Mouse (Mus musculus): ENCODE results near the gene 4930519P11Rik. TPM values are rescaled to one million over a fixed set of nuclear protein-coding genes. Genes with fewer than 3 reads are reported as not detected.
A peak's percentile ranks its signal among the peaks of the same experiment; 100 is the strongest.

The 4930519P11Rik gene
- polyA plus RNA-seq, 1 experiment from 2014 or later, result 0.42 TPM

GRCm38 (mm10) chr2:154617061-154617460 is 3.8 kb upstream of the 4930519P11Rik start:
- TF ChIP-seq CTCF (IDR thresholded peaks at IDR 0.05; ENCODE audit: low read depth), result no peak
- ATAC-seq (replicated peaks; ENCODE audit: low FRiP score, low read depth) (no peak), DNase-seq (ENCODE audit: low spot score) (no peak)
- 92% methylated on average over 3 of the region's 3 CpGs for WGBS
- H3K4me1 ChIP-seq (replicated peaks; ENCODE audit: insufficient read depth, low read length), result 0 out of 2 replicates have a peak, but pooled peaks cover 4% of the 10 kb centered on the region
- H3K36me3 ChIP-seq (ENCODE audit: insufficient read depth, low read length), result no peaks in the 10 kb centered on the region
- no peak overlapping the region for H3K27ac ChIP-seq
- no peak overlapping the region for H3K4me3 ChIP-seq (replicated peaks; ENCODE audit: low read depth, low read length)
- no peaks in the 10 kb centered on the region for H3K27me3 ChIP-seq (ENCODE audit: insufficient read depth, low read length)
- no peaks in the 10 kb centered on the region for H3K9me3 ChIP-seq (replicated peaks; ENCODE audit: low read length)
- no peak overlapping the region for H3K9ac ChIP-seq (ENCODE audit: low read depth, low read length)
- H3K4me2 ChIP-seq (ENCODE audit: low read length), result no peak overlapping the region

GRCm38 (mm10) chr2:154615674-154616073 is 2.4 kb upstream of the 4930519P11Rik start:
- 0 out of 2 replicates have a peak overlapping the region, but pooled peaks have one; percentile 25 for H3K27ac ChIP-seq
- no peaks in the 10 kb centered on the region for H3K27me3 ChIP-seq (ENCODE audit: insufficient read depth, low read length)
- DNase-seq (ENCODE audit: low spot score) (no peak), ATAC-seq (replicated peaks; ENCODE audit: low FRiP score, low read depth) (no peak)
- no peaks in the 10 kb centered on the region for H3K9me3 ChIP-seq (replicated peaks; ENCODE audit: low read length)
- H3K9ac ChIP-seq (ENCODE audit: low read depth, low read length), result no peak overlapping the region
- TF ChIP-seq CTCF (IDR thresholded peaks at IDR 0.05; ENCODE audit: low read depth), result no peak
- no peak overlapping the region for H3K4me2 ChIP-seq (ENCODE audit: low read length)
- no peak overlapping the region for H3K4me3 ChIP-seq (replicated peaks; ENCODE audit: low read depth, low read length)
- no peaks in the 10 kb centered on the region for H3K36me3 ChIP-seq (ENCODE audit: insufficient read depth, low read length)
- WGBS, result 85% methylated on average over 5 of the region's 5 CpGs
- 0 out of 2 replicates have a peak, but pooled peaks cover 4% of the 10 kb centered on the region for H3K4me1 ChIP-seq (replicated peaks; ENCODE audit: insufficient read depth, low read length)

- no peaks in the 10 kb centered on the region for H3K9me3 ChIP-seq (replicated peaks; ENCODE audit: low read length)
- H3K27ac ChIP-seq, result peak overlapping the region; percentile 25; the same call in 1 of the 2 replicates
- no peak overlapping the region for H3K4me3 ChIP-seq (replicated peaks; ENCODE audit: low read depth, low read length)
- 57% methylated on average over 19 of the region's 19 CpGs for WGBS
- no peak overlapping the region for H3K9ac ChIP-seq (ENCODE audit: low read depth, low read length)
- TF ChIP-seq CTCF (IDR thresholded peaks at IDR 0.05; ENCODE audit: low read depth), result no peak
- H3K27me3 ChIP-seq (ENCODE audit: insufficient read depth, low read length), result no peaks in the 10 kb centered on the region
- peak overlapping the region; percentile 23 for H3K4me2 ChIP-seq (ENCODE audit: low read length)
- 0 out of 2 replicates have a peak, but pooled peaks cover 4% of the 10 kb centered on the region for H3K4me1 ChIP-seq (replicated peaks; ENCODE audit: insufficient read depth, low read length)
- DNase-seq (ENCODE audit: low spot score) (peak; percentile 22), ATAC-seq (replicated peaks; ENCODE audit: low FRiP score, low read depth) (no peak)
- no peaks in the 10 kb centered on the region for H3K36me3 ChIP-seq (ENCODE audit: insufficient read depth, low read length)
These were observed 1.8 kb upstream of the 4930519P11Rik start for GRCm38 (mm10) chr2:154614841-154615576.

GRCm38 (mm10) chr2:154609050-154609767 is 4.0 kb downstream of the 4930519P11Rik start:
- TF ChIP-seq CTCF (IDR thresholded peaks at IDR 0.05; ENCODE audit: low read depth), result no peak

GRCm38 (mm10) chr2:154606965-154607364 is 6.3 kb downstream of the 4930519P11Rik start:
- Histone ChIP-seq H3K4me2 (ENCODE audit: low read length) (no peak overlapping the region), H3K27ac (no peak overlapping the region), H3K36me3 (ENCODE audit: insufficient read depth, low read length) (no peaks in the 10 kb centered on the region), H3K4me3 (replicated peaks; ENCODE audit: low read depth, low read length) (no peak overlapping the region), H3K4me1 (replicated peaks; ENCODE audit: insufficient read depth, low read length) (peaks cover 13% of the 10 kb centered on the region; the same call in 1 of the 2 replicates), H3K27me3 (ENCODE audit: insufficient read depth, low read length) (no peaks in the 10 kb centered on the region), H3K9ac (ENCODE audit: low read depth, low read length) (no peak overlapping the region), H3K9me3 (replicated peaks; ENCODE audit: low read length) (no peaks in the 10 kb centered on the region)
- ATAC-seq (replicated peaks; ENCODE audit: low FRiP score, low read depth), result no peak
- no peak for DNase-seq (ENCODE audit: low spot score)
- no peak for TF ChIP-seq CTCF (IDR thresholded peaks at IDR 0.05; ENCODE audit: low read depth)
- 84% methylated on average over 1 of the region's 1 CpGs for WGBS

More at GRCm38 (mm10) chr2:154609050-154609767, 4.0 kb downstream of the 4930519P11Rik start:
- no peak overlapping the region for H3K4me3 ChIP-seq (replicated peaks; ENCODE audit: low read depth, low read length)
- no peak overlapping the region for H3K4me2 ChIP-seq (ENCODE audit: low read length)
- no peak overlapping the region for H3K9ac ChIP-seq (ENCODE audit: low read depth, low read length)
- DNase-seq (ENCODE audit: low spot score), result no peak
- H3K27me3 ChIP-seq (ENCODE audit: insufficient read depth, low read length), result no peaks in the 10 kb centered on the region
- no peak for ATAC-seq (replicated peaks; ENCODE audit: low FRiP score, low read depth)
- 0 out of 2 replicates have a peak, but pooled peaks cover 1% of the 10 kb centered on the region for H3K4me1 ChIP-seq (replicated peaks; ENCODE audit: insufficient read depth, low read length)
- no peak overlapping the region for H3K27ac ChIP-seq
- H3K36me3 ChIP-seq (ENCODE audit: insufficient read depth, low read length), result no peaks in the 10 kb centered on the region
- 59% methylated on average over 10 of the region's 10 CpGs for WGBS
- no peaks in the 10 kb centered on the region for H3K9me3 ChIP-seq (replicated peaks; ENCODE audit: low read length)

GRCm38 (mm10) chr2:154604156-154604555 is 9.1 kb downstream of the 4930519P11Rik start:
- Histone ChIP-seq H3K4me2 (ENCODE audit: low read length) (peak overlapping the region; percentile 79), H3K27me3 (ENCODE audit: insufficient read depth, low read length) (no peaks in the 10 kb centered on the region), H3K9me3 (replicated peaks; ENCODE audit: low read length) (no peaks in the 10 kb centered on the region), H3K4me3 (replicated peaks; ENCODE audit: low read depth, low read length) (peak overlapping the region; percentile 52), H3K36me3 (ENCODE audit: insufficient read depth, low read length) (no peaks in the 10 kb centered on the region), H3K9ac (ENCODE audit: low read depth, low read length) (no peak overlapping the region), H3K27ac (no peak overlapping the region), H3K4me1 (replicated peaks; ENCODE audit: insufficient read depth, low read length) (peaks cover 13% of the 10 kb centered on the region; the same call in 1 of the 2 replicates)
- DNase-seq (ENCODE audit: low spot score) (no peak), ATAC-seq (replicated peaks; ENCODE audit: low FRiP score, low read depth) (no peak)
- WGBS, result 34% methylated on average over 7 of the region's 7 CpGs
- no peak for TF ChIP-seq CTCF (IDR thresholded peaks at IDR 0.05; ENCODE audit: low read depth)
